17 mouse cellular contexts compared by ENCODE assay signal in genomic region chr12:114564329-114564728, GRCm38 (mm10).
DNase-seq lines count a peak whose midpoint lies in the region; ATAC-seq lines count a peak whose summit lies in the region.
"Had no signal": no experiment of that assay in that cellular context is flagged by ENCODE, and none has a peak within 500 bp of the region (broad histone marks: within the 10 kb centered on the region; RNA-seq: fewer than 3 reads in every experiment).

No protein-coding gene starts in this region.

- intact Hi-C loops in heart, postnatal 36 days (cut with DNase I): no loop called here

- ATAC-seq in common myeloid progenitor, adult 5-6 weeks (replicated peaks; ENCODE audit: low read depth, poor library complexity, severe bottlenecking): peak; percentile 78
- peak; percentile 38 for ATAC-seq in megakaryocyte, adult 5-6 weeks (ENCODE audit: poor library complexity, severe bottlenecking)
- ATAC-seq: forebrain, embryonic 14.5 days; hindbrain, postnatal 0 days; inflammation-experienced regulatory T-cells, adult 6 months; Patski had no signal

- DNase-seq in 416B (ENCODE audit: low read depth): peak; percentile 90
- no peak for DNase-seq in Muller cell, postnatal 12 days (ENCODE audit: inconsistent ontology term)
- no peak for DNase-seq in testis, postnatal 14 days (ENCODE audit: low spot score)
- no peak for DNase-seq in heart, postnatal 36 days
- DNase-seq: adrenal gland, postnatal 10 days; adrenal gland, postnatal 36 days; cerebellum, adult 18-20 months; cerebellum, adult 9-10 months; cerebellum, postnatal 14 days; gastrocnemius, postnatal 25 days; heart, adult 2 months had no signal
